Mouse (Mus musculus) ovary, postnatal 14 days (tissue): ENCODE data around the gene Pbx1.

Experiments used
- DNase-seq: peaks from one replicate; pipeline ENCODE4 v3.0.0; 2022; ENCODE audit warnings: low spot score

Gene Pbx1

DNA sequence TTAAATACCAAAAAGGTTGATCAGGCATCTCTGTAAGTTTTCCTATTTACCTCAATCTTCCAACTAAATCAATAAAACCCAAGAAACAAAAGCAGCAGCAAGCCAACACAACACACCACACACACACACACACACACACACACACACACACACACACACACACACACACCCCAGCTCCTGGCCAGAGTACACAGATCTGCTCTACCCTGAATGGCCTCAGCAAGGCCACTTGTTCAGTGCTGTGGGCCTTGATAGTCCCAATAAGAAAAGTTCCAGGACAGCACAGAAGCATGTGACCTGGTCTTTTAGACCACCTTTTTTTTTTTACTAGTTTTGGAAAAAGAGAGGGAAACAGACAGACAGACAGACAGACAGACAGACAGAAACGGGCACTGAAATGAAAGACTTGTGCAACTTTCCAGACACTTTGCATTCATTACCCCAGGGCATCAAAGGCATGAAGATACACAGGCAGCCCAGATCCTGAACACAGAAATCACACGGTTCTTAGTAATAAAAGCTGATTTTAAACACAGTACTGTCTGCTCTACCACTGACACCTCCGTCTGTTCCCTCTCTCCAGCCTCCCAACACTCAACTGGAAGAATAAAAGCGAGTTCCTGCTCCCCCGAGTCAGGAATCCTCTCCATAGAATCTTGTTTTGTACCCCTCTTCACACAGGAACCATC, 6.9 kb downstream of the Pbx1 start:
- DNase-seq: no peak

DNA sequence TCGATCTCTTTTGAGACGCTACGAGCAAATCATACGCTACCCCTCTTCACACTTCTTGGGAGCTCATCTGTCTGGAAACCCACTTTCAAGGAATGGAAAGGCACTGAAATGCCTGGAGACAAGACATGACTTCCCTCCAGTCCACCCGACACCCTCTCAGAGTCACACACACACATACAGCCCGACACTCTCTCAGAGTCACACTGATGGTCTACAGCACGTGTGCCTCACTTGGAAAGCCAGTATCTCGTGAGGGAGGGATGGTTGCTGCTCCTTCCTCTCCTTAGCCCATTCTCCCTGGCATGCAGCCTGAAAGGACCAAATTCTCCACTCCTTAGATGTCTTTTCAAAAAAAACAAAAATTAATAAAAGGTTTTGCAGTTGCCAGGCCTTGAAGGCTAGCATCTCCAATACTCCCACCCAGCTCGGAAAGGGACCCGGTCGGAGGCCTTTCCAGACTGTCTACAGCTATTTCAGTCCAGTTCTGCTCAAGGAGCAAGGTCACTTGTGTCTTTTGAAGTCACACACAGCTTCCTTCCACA, 8.6 kb downstream of the Pbx1 start:
- DNase-seq: no peak

DNA sequence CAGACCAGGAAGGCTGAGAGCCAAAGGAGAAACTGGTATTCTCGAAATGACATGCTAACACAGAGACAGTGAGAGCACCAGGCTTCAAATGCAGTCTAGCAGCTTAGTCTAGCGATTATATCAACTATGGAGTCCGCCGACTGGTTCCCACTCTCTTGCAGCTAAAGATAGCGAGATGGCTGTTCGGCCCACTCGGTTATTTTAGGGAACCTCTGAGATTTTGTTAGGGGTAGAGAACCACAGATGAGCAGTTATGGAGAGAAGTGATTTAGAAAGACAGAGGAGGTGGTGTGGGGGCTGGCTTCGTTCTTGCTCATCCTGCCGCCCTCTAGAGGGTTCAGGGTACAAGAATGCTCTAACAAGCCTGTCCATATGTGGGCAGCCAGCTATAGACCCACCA, 13.2 kb downstream of the Pbx1 start:
- DNase-seq: no peak

DNA sequence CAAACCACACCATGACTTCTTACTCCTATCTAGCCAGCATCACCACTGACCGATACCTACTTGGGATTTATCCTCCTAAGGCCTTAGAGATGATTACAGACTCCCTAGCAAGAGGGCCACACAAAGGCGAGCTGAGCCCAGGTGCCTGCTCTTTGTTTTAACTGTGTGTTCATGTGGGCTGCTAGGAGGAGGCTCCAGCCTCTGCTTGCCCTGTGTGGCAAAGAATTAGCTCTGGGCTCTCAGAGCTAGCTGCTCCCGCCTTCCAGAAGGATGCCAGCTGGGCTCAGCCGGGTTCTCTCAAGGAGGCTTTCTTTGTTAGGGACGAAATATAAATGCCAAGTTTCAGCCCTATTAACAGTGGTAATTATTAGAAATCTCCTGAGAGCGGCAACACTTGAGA, 14.4 kb downstream of the Pbx1 start:
- no peak for DNase-seq

DNA sequence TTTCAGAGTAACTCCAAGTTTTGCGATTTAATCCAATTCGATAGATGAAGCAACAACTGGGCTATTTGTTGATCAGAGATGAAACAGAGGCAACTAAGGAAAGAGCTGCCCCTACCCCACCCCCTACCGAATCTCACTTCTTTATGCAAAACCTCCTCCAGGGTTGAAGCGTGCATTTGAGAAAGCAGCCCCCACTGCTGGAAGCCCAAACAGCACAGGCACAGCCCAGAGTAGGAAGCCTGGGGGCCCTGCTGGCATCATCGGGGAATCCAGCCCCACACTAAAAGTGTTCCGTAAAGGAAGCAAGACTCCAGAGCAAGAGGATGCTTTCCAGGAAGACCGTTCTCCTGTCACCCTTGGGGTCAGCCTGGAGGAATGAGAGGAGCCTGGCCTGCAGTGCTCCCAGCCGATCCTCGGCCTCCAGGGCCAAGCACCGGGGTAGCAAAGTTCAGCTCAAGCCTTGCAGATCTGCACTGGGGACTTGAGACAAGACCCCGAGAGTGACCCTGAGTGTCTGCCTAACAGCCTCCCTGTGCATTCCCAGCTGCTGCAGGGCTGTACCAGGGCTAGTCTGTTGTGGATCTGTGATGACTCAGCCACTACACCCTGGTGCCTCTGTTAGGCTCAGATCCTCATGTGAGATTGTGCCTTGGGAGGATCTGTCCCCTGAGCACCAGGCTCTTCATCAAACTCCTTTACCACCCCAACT, 15.2 kb downstream of the Pbx1 start:
- no peak for DNase-seq

DNA sequence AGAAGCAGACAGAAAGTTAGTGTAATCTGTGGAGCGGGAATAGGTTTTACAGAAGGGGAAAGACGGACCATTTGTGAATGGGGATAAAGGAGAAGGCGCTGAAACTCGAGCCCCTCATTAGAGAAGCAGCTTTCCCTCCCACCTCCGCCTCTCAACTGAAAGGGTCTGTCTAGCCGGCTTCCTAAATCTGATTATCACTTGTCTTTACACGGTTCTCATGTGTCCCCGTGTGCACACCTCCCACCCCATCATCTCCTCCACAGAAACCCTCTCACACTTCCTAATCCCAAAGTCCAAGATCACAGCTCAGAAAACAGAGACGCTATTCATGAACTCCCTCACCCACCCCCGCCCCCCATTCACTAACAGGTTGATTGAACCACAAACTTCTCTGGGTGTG, 21.5 kb downstream of the Pbx1 start:
- no peak for DNase-seq

DNA sequence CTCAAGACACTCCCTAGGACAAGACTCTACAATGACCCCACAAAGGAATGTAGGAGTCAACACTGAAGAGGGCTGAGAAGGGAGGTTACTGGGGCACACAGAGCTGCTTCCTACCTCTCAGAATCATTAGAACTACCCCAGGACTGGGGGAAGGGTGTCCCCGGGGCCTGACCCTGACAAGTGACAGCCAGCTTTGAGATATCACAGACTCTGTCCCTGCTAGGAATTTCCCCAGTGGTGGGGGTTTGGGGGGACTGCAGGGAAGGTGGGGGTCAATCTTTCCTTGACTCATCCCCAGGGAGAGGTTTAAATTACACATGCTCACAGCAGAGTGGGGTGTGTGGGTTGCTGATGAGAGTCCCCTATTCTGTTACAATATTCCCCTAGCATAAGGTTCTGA, 22.0 kb downstream of the Pbx1 start:
- DNase-seq: no peak

DNA sequence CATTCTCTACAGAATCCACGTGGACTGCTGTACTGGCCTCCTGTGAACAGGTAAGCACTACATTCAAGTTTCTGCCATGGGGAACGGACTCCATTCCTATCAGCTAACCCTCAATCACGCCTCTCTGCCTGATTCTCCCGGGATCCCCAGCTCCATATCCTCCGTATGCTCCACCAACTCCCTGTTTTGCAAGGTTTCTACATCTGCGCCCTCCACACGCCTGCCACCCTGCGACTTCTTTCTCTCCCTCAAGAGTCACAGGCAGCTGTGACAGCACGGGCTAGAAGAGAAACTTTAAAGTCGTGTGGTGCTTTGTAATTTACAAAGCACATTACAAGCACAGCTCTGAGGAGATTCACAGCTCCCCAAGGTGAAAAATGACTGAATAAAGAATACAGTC, 23.3 kb downstream of the Pbx1 start:
- DNase-seq: no peak

DNA sequence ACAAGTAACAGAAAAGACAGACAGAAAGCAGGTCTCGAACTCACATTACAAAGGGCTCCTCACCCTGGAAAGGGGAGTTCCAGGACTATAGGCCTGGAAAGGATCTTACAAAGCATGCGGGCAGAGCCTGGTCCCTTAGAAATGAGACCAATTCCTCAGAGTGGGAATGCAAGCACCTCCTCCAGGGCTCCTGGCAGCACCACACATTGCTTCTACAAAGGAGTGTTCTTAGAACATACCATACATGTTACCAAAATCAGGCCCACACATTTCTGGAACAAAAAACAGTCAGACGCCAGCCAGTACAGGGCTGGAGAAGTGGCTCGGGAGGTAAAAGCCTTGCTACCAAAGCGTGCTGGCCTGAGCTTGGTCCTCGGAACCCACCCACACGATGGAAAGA, 24.1 kb downstream of the Pbx1 start:
- DNase-seq: no peak

DNA sequence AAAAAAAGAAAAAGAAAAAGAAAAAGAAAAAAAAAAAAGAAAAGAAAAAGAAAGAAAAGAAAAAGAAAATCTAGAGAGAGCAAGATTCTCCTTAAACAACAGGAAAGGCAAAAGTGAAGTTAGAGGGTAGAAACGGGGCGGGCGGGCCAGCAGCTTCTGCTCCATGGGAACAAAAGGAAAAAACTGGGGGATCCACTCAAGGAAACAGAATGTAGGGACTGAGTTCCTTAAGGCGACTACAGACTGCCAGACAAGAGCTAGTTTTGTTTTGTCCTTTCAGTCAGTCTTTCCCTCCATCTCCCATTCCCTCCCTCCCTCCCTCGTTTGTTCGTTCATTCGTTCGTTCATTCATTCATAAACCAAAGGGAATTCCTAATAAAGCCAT, 25.8 kb downstream of the Pbx1 start:
- DNase-seq: no peak

DNA sequence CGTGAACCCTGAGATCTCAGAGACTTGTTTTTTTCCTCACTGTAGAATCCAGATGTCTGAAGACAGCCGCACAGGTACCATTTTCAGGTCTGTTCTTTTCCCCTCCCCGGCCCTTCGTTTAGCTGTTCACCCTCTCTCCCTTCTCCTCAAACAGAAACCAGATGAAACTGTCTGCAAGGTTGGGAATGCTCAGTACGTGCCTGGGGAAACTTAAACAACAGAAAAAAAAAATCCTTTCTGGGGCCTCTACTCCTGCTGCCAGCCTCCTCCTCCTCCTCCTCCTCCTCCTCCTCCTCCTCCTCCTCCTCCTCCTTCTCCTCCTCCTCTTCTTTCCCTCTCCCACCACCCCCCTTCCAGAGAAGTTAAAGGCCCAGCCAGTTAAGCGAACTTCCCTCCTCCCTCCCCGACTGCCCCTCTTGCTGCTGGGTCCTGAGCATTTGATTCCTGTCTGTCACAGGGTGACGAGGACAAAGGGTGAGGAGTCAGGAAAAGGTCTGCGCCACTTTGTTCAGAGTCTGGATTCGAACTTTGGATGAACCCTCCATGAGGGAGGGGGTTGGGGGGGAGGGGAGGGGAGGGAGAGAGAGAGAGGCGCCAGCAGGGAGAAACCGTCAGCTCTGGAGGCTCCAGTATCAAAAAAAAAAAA, 26.3 kb downstream of the Pbx1 start:
- no peak for DNase-seq

DNA sequence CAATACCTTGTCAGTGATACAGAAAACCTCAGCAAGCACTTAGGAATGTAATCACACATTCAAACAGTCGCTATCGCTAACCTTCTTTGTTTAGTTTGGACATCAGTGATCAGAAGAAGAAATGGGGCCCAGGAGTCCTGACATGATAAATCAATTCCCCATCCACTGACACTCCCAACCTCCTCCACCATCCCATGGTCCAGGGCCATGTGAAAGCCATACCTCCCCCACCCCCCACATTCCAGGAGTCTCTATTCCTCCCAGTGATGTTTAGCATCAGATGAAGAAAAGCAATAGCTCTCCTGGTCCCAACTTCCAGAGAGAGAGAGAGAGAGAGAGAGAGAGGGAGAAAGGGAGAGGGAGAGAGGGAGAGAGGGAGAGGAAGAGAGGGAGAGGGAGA, 28.5 kb downstream of the Pbx1 start:
- DNase-seq: no peak

DNA sequence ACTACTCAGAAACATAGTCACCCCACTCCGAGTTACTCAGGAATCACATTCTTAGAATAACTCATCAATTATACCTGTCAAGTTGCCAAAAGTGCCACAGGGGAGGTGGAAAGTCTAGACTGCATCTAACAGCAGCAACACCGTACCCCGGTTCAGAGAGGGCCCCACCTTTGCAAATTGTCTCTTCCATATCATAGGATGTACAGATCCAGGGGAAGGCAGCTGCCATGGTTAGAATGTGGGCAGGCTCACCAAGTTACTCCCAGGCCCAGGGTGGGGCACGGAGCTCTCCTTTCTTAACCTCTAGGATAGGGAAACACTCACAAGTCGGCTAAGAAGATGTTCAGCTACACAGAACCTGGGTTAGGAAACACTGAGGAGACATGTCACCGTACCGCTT, 29.4 kb downstream of the Pbx1 start:
- DNase-seq: no peak

DNA sequence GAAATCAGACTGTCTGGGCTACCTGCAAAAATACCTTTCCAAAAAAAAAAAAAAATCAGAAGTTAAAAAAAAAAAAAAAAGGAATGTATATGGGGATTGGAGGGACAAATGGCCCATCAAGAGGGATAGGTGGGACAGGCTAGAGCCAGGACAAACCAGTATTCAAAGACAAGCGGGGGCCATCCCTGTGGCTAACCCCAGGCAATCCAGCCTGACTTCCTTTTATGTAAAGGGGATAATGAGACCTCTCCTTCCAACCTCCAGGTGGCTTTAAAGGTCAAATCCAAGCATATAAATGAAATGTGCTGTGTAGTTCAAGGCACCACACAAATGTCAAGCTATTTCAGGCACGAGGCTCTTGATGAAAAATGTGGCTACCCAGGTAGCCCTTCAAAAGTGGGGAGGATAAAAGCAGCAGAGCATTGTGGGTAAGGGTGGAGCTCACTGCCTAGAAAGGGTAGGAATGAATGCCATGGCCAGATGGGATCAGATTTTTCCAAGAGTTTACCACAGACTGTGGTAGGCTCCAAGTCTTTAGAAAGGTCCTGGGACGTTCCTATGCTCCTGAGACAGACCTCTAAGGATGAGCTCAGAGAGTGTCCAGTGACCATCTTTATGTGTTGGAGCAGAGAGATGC, 36.4 kb downstream of the Pbx1 start:
- DNase-seq: no peak

DNA sequence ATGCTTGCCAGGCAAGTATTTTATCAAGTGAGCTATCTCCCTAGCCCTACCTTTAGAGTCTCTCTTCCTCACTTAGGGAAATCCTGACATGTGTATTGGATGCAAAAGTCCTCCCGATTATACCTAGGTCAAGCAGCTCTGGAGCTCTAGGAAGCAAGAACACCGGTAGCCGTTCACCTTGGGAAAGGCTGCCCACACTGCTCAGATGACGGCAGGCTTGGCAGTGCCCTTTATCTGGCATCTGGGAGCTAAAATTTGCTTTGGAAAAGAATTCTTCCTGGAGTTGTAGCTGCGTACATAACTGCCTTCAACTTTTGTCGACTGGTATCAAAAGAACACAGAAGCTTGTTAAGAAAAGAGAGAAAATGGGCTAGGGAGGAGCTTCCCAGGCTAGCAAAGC, 37.5 kb downstream of the Pbx1 start:
- DNase-seq: no peak

DNA sequence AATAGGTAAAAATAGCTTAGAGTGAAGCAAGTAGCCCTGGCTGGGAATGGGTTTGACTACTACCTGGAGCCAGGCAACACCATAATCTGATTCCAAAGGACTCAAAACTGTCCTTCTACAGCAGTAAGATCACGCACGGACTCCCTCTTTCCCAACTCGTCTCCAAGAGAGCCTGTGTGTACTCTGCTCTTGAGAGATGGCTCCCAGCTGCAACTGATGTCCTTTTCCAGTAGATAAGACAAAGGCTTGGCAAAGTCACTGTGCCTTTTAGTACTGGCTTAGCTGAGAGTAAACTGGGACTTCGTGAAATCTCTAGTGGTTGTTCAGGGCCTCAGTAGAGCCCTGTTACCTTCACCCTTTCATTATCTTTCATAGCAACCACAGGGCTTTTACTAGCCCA, 38.6 kb downstream of the Pbx1 start:
- no peak for DNase-seq

DNA sequence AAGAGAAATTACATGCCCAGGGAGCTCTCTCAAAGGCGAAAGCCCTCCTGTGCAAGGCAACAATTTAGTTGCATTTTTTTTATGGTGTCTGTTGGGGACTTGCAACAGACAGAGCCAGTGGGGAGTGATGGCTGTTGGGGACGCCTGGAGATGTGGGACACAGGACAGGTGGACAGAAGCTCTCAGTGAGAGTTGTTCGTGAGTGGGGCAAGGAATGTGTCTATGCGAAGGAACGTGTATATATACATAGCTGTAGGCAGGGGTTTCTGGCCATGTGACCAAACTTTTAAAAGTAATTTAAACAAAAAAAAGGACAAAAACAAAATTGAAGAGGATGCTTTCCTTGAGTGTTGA, 39.6 kb downstream of the Pbx1 start:
- no peak for DNase-seq

DNA sequence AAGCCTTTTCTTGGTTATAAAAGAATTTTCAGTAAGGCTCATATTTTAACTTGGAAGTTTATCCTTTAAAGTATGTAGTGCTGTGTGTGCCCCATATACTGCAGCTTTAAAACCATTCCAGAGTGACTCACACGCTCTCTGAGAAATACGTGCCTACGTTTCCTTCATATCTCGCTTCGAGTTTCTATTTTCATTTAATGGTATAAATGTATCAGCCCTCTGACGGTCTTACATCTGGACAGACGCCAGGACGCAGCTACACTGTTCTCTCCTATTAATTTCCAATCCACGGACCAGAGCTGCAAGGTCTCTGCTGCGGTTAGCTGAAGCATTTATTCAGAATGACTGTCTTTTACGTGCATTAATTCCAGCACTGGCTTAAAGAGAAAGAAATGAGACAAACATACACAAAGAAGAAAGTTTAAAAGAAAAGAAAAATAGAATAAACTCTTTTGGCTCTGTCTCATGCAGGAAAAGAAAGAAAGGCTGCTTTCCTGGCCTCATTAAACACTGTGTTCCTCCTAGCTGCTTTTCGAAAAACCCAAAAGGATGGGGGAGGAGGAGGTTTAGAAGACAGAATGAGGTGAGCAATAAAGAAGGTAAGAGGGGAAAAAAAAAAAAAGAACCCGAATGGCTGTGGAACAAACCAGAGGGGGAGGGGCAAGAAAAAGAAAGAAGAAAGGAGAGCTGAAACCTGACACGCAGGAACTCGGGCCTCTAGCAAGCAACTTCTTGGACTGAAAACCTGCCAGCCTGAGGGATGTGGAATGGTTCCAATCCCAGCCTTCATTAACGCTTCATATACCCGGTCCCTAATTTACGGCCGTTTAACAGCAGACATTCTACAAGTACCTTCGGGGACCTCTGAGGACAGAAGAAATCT, 40.2 kb downstream of the Pbx1 start:
- DNase-seq: peak; percentile 51

DNA sequence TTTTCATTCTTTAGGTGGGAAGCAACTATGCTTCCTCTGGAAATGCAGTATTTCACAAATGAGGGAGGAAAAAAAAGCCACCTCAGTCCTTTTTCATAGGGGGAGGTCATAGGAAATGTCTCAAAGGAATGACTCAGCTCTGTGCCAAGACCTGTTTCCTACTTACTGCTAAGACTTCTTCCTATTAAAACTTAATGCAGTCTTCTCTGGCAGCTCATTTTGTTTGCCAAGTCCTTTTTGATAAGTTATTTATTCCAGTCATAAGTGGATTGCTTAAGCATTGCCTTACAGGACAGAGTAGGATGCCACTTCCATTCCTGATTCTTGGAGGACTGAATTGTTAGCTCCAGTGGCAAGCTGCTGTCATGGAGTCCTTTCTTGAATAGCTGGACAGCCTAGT, 41.3 kb downstream of the Pbx1 start:
- DNase-seq: no peak

DNA sequence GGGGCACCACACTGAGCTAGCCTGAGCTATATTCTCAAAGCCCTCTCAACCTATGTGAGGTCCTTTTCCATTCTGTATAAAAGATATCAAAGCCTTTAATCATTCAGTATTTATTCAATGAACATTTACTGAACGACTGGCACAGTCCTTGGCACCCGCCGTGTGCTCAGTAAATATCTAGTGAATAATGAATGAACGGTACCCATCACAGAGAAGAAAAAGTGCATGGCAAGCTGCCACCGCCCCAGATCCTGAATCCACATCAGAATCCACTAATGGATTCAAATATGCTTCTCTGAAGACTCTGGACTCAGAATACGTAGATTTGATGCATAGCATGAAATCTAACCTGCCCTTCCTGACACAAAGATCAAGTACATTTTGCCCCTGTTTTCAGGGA, 45.9 kb downstream of the Pbx1 start:
- DNase-seq: no peak

DNA sequence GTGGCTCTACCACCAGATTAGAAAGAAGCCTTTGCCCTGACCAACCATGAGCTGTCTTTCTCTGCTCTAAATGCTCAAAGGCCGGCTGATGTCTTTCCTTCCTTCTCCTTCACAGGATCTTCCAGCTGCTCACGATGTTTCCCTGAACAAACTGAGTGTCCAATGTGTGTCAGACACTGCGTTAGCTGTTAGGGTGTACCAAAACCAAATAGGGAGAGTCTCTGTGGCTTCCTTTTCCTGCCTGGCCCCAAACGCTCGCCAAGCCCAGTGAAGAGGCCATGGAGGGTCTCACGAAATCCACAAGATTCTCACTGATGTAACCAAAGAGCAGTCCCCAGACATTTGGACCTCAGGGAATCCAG, 47.5 kb downstream of the Pbx1 start:
- no peak for DNase-seq
